Mouse (Mus musculus): ENCODE measurements around the gene Tlr2.
"Not testable (repeated sequence)": the region's sequence is repeated elsewhere in the genome, so short reads cannot be mapped to it uniquely, and the experiment has no call there.

Gene Tlr2

GRCm38 (mm10) chr3:83841095-83841850 is at the start of gene Tlr2:
Gene Tlr2, minus strand, starts transcription at chr3:83841767.
- peak; percentile 75 to 76 for DNase-seq

- no peak for DNase-seq
Observed at GRCm38 (mm10) chr3:83885163-83885562, 43.6 kb upstream of the Tlr2 start.

- not testable (repeated sequence) for DNase-seq
Observed at GRCm38 (mm10) chr3:83879261-83880050, 37.9 kb upstream of the Tlr2 start.

- DNase-seq = no peak
Observed at GRCm38 (mm10) chr3:83878801-83879200, 37.2 kb upstream of the Tlr2 start.

GRCm38 (mm10) chr3:83876299-83876698 is 34.7 kb upstream of the Tlr2 start:
- no peak for DNase-seq

- DNase-seq = not testable (repeated sequence)
Observed at GRCm38 (mm10) chr3:83875078-83875477, 33.5 kb upstream of the Tlr2 start.

- DNase-seq = not testable (repeated sequence)
Observed at GRCm38 (mm10) chr3:83872853-83873252, 31.3 kb upstream of the Tlr2 start.

- not testable (repeated sequence) for DNase-seq
Observed at GRCm38 (mm10) chr3:83871962-83872361, 30.4 kb upstream of the Tlr2 start.

- DNase-seq = not testable (repeated sequence)
Observed at GRCm38 (mm10) chr3:83871559-83871958, 30.0 kb upstream of the Tlr2 start.

GRCm38 (mm10) chr3:83869776-83870175 is 28.2 kb upstream of the Tlr2 start:
- no peak for DNase-seq

- DNase-seq = not testable (repeated sequence)
Observed at GRCm38 (mm10) chr3:83867026-83867425, 25.5 kb upstream of the Tlr2 start.

GRCm38 (mm10) chr3:83865216-83865615 is 23.6 kb upstream of the Tlr2 start:
- no peak for DNase-seq

- no peak for DNase-seq
Observed at GRCm38 (mm10) chr3:83864064-83864548, 22.5 kb upstream of the Tlr2 start.

- peak; percentile 15 to 19 for DNase-seq
Observed at GRCm38 (mm10) chr3:83862956-83863355, 21.4 kb upstream of the Tlr2 start.

GRCm38 (mm10) chr3:83859595-83859994 is 18.0 kb upstream of the Tlr2 start:
- DNase-seq = no peak

- no peak for DNase-seq
Observed at GRCm38 (mm10) chr3:83859071-83859470, 17.5 kb upstream of the Tlr2 start.

- DNase-seq = no peak
Observed at GRCm38 (mm10) chr3:83857621-83858020, 16.1 kb upstream of the Tlr2 start.

GRCm38 (mm10) chr3:83855643-83856042 is 14.1 kb upstream of the Tlr2 start:
- no peak for DNase-seq

GRCm38 (mm10) chr3:83849341-83849740 is 7.8 kb upstream of the Tlr2 start:
- no peak for DNase-seq

GRCm38 (mm10) chr3:83844766-83845520 is 3.4 kb upstream of the Tlr2 start:
- no peak for DNase-seq

GRCm38 (mm10) chr3:83839477-83839876 is 2.1 kb downstream of the Tlr2 start:
- no peak for DNase-seq

GRCm38 (mm10) chr3:83836685-83837084 is 4.9 kb downstream of the Tlr2 start:
- DNase-seq = no peak

GRCm38 (mm10) chr3:83828145-83828611 is 13.4 kb downstream of the Tlr2 start:
- DNase-seq = no peak

Data from thymus, postnatal 36 days (tissue).